10 mouse cellular contexts compared by ENCODE assay signal in genomic region chr10:96622761-96623632, GRCm38 (mm10). TPM values are rescaled to one million over a fixed set of nuclear protein-coding genes. Genes with fewer than 3 reads are reported as not detected.
A peak's percentile ranks its signal among the peaks of the same experiment; 100 is the strongest.
DNase-seq lines count a peak whose midpoint lies in the region; ATAC-seq and TF ChIP-seq lines count a peak whose summit lies in the region.
"Had no signal": no experiment of that assay in that cellular context is flagged by ENCODE, and none has a peak within 500 bp of the region (broad histone marks: within the 10 kb centered on the region; RNA-seq: fewer than 3 reads in every experiment).

No protein-coding gene starts in this region.

- H3K4me1 ChIP-seq in heart, embryonic 13.5 days: peaks cover 66% of the 10 kb centered on the region
- H3K4me1 ChIP-seq in intestine, postnatal 0 days (replicated peaks; ENCODE audit: control insufficient read depth, insufficient read depth, low read length): peaks cover 7% of the 10 kb centered on the region
- peaks cover 4% of the 10 kb centered on the region; the same call in 1 of the 2 replicates for H3K4me1 ChIP-seq in stomach, embryonic 15.5 days

- H3K36me3 ChIP-seq in heart, embryonic 13.5 days: peaks cover 57% of the 10 kb centered on the region
- H3K36me3 ChIP-seq in intestine, postnatal 0 days (ENCODE audit: control insufficient read depth, insufficient read depth): peaks cover 3% of the 10 kb centered on the region; the same call in 1 of the 2 replicates
- 0 out of 2 replicates have a peak, but pooled peaks cover 3% of the 10 kb centered on the region for H3K36me3 ChIP-seq in stomach, embryonic 15.5 days

- no peaks in the 10 kb centered on the region for H3K9me3 ChIP-seq in heart, embryonic 13.5 days
- H3K9me3 ChIP-seq in intestine, postnatal 0 days (ENCODE audit: control insufficient read depth): no peaks in the 10 kb centered on the region
- H3K9me3 ChIP-seq in stomach, embryonic 15.5 days: no peaks in the 10 kb centered on the region
- H3K9me3 ChIP-seq: heart, embryonic 10.5 days had no signal

- no peaks in the 10 kb centered on the region for H3K27me3 ChIP-seq in heart, embryonic 13.5 days (replicated peaks)
- H3K27me3 ChIP-seq in intestine, postnatal 0 days (replicated peaks; ENCODE audit: control insufficient read depth, insufficient read depth, low read length): no peaks in the 10 kb centered on the region
- H3K27me3 ChIP-seq in stomach, embryonic 15.5 days (replicated peaks): no peaks in the 10 kb centered on the region

- no peak for TF ChIP-seq CTCF in intestine, postnatal 0 days (IDR thresholded peaks at IDR 0.05; ENCODE audit: low read depth)

- peak overlapping the region; percentile 74 for H3K4me2 ChIP-seq in heart, embryonic 13.5 days
- peak overlapping the region; percentile 62 for H3K4me2 ChIP-seq in intestine, postnatal 0 days (replicated peaks; ENCODE audit: low read depth)
- peak overlapping the region; percentile 54 for H3K4me2 ChIP-seq in stomach, embryonic 15.5 days

- WGBS in heart, embryonic 13.5 days: 80% methylated on average over 6 of the region's 6 CpGs
- 77% methylated on average over 6 of the region's 6 CpGs for WGBS in intestine, postnatal 0 days
- 72% methylated on average over 6 of the region's 6 CpGs for WGBS in stomach, embryonic 15.5 days

- no peak overlapping the region for H3K27ac ChIP-seq in heart, embryonic 13.5 days (replicated peaks)
- no peak overlapping the region for H3K27ac ChIP-seq in intestine, postnatal 0 days (ENCODE audit: low read depth, low read length)
- H3K27ac ChIP-seq in stomach, embryonic 15.5 days: no peak overlapping the region
- H3K27ac ChIP-seq: heart, embryonic 10.5 days had no signal

- H3K9ac ChIP-seq in heart, embryonic 13.5 days: no peak overlapping the region
- no peak overlapping the region for H3K9ac ChIP-seq in intestine, postnatal 0 days (ENCODE audit: low read depth, low read length)
- H3K9ac ChIP-seq in stomach, embryonic 15.5 days: no peak overlapping the region

- H3K4me3 ChIP-seq in heart, embryonic 13.5 days: peak overlapping the region; percentile 100
- H3K4me3 ChIP-seq in intestine, postnatal 0 days (ENCODE audit: low read depth, low read length): no peak overlapping the region
- no peak overlapping the region for H3K4me3 ChIP-seq in stomach, embryonic 15.5 days (replicated peaks)
- H3K4me3 ChIP-seq: heart, embryonic 10.5 days had no signal

- ATAC-seq in heart, embryonic 13.5 days (ENCODE audit: extremely low read depth, insufficient number of reproducible peaks, low FRiP score, low TSS enrichment): no peak
- no peak for ATAC-seq in intestine, postnatal 0 days
- no peak for ATAC-seq in stomach, embryonic 15.5 days (ENCODE audit: insufficient read depth, low FRiP score, low read depth)

- no peak for DNase-seq in heart, postnatal 4 days
- peak; percentile 50 to 52 for DNase-seq in spleen, postnatal 36 days (ENCODE audit: low spot score in 2 of 2)
- DNase-seq in spleen, adult 12 weeks (ENCODE audit: low spot score): no peak
- DNase-seq in right cerebral cortex, adult 18-20 months: no peak
- no peak for DNase-seq in kidney, adult 8-10 months
- DNase-seq: lung, postnatal 36 days had no signal

RNA-seq across cellular contexts. Expression of gene Btg1, which starts 6.2 kb away (rescaled TPM):
- polyA plus RNA-seq in heart, embryonic 13.5 days (2015; fragmentation: Nextera tagmentation; extraction: Ambion mirVana): 46.0 and 50.7 TPM in 2 replicates
- 10 to 100 TPM; 73.5 to 81.5 TPM for total RNA-seq in heart, postnatal 4 days (2021)
- polyA plus RNA-seq in intestine, postnatal 0 days (2015; fragmentation: Nextera tagmentation; extraction: Ambion mirVana): 29.5 and 30.1 TPM in 2 replicates
- 61.2 and 62.3 TPM in 2 replicates for polyA plus RNA-seq in stomach, embryonic 15.5 days (2015; fragmentation: Nextera tagmentation; extraction: Ambion mirVana)

Comparison
In these comparisons a context has a peak if more than half of its experiments do, and no peak if none do; other contexts are left out.
1. DNase-seq: peak in spleen, postnatal 36 days (2 of 2); none in heart, postnatal 4 days (single experiment), spleen, adult 12 weeks (single experiment), right cerebral cortex, adult 18-20 months (single experiment) and kidney, adult 8-10 months (0 of 2).
2. Peak in every context shown above with its lines, with median percentiles within 50 percentile points of each other: H3K4me2 ChIP-seq.